Mouse (Mus musculus): ENCODE results near the gene Slc17a9. TPM values are rescaled to one million over a fixed set of nuclear protein-coding genes. Genes with fewer than 3 reads are reported as not detected.

The Slc17a9 gene
- polyA plus RNA-seq, 1 experiment from 2014 or later: 3.6 TPM

DNA sequence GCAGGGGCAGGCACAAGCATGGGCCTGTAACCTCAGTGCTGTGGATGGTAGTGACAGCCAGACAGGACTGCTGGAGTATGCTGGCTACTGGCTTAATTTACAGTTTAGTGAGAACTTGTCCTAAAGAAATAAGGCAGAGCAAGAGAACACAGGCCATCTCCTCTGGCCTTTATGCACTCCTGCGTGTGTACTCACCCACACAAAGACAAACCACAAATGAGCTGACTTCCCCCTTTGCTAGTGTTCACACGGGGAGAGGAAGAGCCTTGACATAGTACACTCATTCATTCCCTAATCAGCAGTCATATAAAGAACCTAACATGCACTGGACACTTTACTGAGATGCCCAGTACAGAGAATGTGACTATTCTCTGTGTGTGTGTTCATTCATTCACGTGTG is 20.0 kb upstream of the Slc17a9 start:
- Histone ChIP-seq H3K4me1 (replicated peaks; ENCODE audit: control insufficient read depth, insufficient read depth) (0 out of 2 replicates have a peak, but pooled peaks cover 3% of the 10 kb centered on the region), H3K4me2 (replicated peaks; ENCODE audit: low read depth) (no peak overlapping the region), H3K9ac (ENCODE audit: low read length) (no peak overlapping the region), H3K27ac (replicated peaks) (peak overlapping the region; percentile 70; the same call in 1 of the 2 replicates), H3K4me3 (ENCODE audit: low read depth, low read length) (no peak overlapping the region), H3K9me3 (ENCODE audit: control insufficient read depth, low read length) (no peaks in the 10 kb centered on the region), H3K27me3 (ENCODE audit: control insufficient read depth, insufficient read depth, low read length) (no peaks in the 10 kb centered on the region), H3K36me3 (ENCODE audit: control insufficient read depth, insufficient read depth, low read length) (no peaks in the 10 kb centered on the region)
- DNase-seq (ENCODE audit: low spot score) (no peak), ATAC-seq (ENCODE audit: low FRiP score, low TSS enrichment) (no peak)
- TF ChIP-seq CTCF (IDR thresholded peaks at IDR 0.05; ENCODE audit: low read depth): no peak
- TF ChIP-seq EP300 (optimal IDR thresholded peaks at IDR 0.05): no peak
- WGBS: 68% methylated on average over 3 of the region's 3 CpGs

- Histone ChIP-seq H3K36me3 (ENCODE audit: control insufficient read depth, insufficient read depth, low read length) (no peaks in the 10 kb centered on the region), H3K9me3 (ENCODE audit: control insufficient read depth, low read length) (no peaks in the 10 kb centered on the region), H3K4me2 (replicated peaks; ENCODE audit: low read depth) (no peak overlapping the region), H3K9ac (ENCODE audit: low read length) (no peak overlapping the region), H3K4me1 (replicated peaks; ENCODE audit: control insufficient read depth, insufficient read depth) (peaks cover under 1% of the 10 kb centered on the region; the same call in 1 of the 2 replicates), H3K4me3 (ENCODE audit: low read depth, low read length) (no peak overlapping the region), H3K27ac (replicated peaks) (no peak overlapping the region), H3K27me3 (ENCODE audit: control insufficient read depth, insufficient read depth, low read length) (no peaks in the 10 kb centered on the region)
- DNase-seq (ENCODE audit: low spot score): no peak
- WGBS: 88% methylated on average over 5 of the region's 5 CpGs
- TF ChIP-seq CTCF (IDR thresholded peaks at IDR 0.05; ENCODE audit: low read depth) (no peak; the same call in 1 of the 2 replicates), EP300 (optimal IDR thresholded peaks at IDR 0.05) (no peak)
- no peak for ATAC-seq (ENCODE audit: low FRiP score, low TSS enrichment)
Observed at GRCm38 (mm10) chr2:180705975-180706374, 19.1 kb upstream of the Slc17a9 start.

DNA sequence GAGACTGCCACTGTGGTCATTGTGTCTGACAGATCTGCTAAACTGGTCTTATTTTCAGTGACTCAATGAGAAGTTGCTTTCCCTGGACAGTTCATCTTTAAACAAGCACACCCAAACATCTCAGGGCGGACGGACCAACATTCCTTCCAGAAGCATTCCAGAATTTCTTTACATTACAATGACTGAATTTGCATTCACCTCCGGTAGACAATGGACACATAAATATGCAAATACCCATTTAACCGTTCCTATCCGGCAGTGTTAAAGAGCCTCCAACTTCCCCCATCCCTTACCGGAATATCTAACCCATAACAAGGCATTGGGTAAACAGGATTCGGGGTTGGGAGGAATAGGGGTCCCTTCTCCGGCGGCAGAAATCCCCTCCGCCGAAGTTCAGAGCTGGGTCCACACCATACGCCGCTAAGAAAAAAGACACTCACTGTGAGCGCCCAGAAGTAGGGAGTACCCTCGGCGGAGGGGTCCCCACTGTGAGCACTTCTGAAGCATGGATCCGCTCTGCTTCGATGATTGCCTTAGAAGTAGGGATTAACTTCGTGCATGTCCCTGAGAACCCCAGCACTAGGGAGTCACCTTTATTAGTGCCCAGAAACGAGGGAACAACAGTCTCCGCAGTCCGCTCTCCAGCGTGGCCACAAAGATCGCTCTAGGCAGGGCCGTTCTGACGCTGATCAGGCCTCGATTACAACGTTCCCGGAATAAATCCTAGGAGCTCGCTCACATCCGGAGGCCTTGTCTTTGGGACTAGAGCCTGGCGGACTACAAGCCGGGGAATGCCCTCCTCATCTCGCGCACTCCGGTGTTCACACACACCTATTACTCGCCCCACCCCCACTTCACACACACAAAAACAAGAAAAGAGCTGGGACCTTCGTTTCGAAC is 15.8 kb upstream of the Slc17a9 start:
- ATAC-seq (ENCODE audit: low FRiP score, low TSS enrichment) (peak; percentile 66), DNase-seq (ENCODE audit: low spot score) (no peak)

DNA sequence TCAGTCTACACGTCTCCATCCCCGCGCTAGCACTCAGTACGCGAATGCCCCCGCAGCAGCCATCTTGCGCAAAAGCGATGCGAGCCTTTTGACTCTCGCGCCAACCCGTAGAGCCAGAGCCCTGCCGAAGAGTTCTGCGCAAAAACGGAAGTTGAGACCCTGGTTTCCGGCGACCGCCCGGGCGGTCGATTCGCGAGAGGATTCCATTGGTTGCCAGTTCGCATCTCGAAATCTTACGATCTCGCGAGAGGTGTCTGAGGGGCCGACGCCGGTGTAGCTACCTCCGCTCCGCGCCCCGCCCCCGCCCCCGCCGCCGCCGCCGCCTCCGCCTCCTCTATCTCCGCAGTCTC is 15.2 kb upstream of the Slc17a9 start, which contains the start of the genes Dido1 and Gid8:
Gene Dido1 (minus strand): TSS at position 77 of the 350 bp plus-strand sequence.
Gene Gid8 (plus strand): TSS at position 195 of the 350 bp plus-strand sequence.
- peaks cover 6% of the 10 kb centered on the region for H3K36me3 ChIP-seq (ENCODE audit: control insufficient read depth, insufficient read depth, low read length)
- H3K4me3 ChIP-seq (ENCODE audit: low read depth, low read length): peak within 1 kb of the TSS; percentile 99
- peak within 1 kb of the TSS; percentile 98 for H3K27ac ChIP-seq (replicated peaks)
- peak within 1 kb of the TSS; percentile 100 for H3K9ac ChIP-seq (ENCODE audit: low read length)
- DNase-seq (ENCODE audit: low spot score): peak; percentile 97
- H3K4me1 ChIP-seq (replicated peaks; ENCODE audit: control insufficient read depth, insufficient read depth): peaks cover 7% of the 10 kb centered on the region; the same call in 1 of the 2 replicates
- no peak for TF ChIP-seq CTCF (IDR thresholded peaks at IDR 0.05; ENCODE audit: low read depth)
- TF ChIP-seq EP300 (optimal IDR thresholded peaks at IDR 0.05): peak; percentile 79
- H3K27me3 ChIP-seq (ENCODE audit: control insufficient read depth, insufficient read depth, low read length): no peaks in the 10 kb centered on the region
- H3K9me3 ChIP-seq (ENCODE audit: control insufficient read depth, low read length): no peaks in the 10 kb centered on the region
- WGBS: under 1% methylated on average over 34 of the region's 43 CpGs
- ATAC-seq (ENCODE audit: low FRiP score, low TSS enrichment): peak; percentile 94
- peak within 1 kb of the TSS; percentile 82 for H3K4me2 ChIP-seq (replicated peaks; ENCODE audit: low read depth)

More for the DNA sequence above, 15.8 kb upstream of the Slc17a9 start:
- H3K27me3 ChIP-seq (ENCODE audit: control insufficient read depth, insufficient read depth, low read length): no peaks in the 10 kb centered on the region
- H3K9me3 ChIP-seq (ENCODE audit: control insufficient read depth, low read length): no peaks in the 10 kb centered on the region
- peak overlapping the region; percentile 82 for H3K4me2 ChIP-seq (replicated peaks; ENCODE audit: low read depth)
- TF ChIP-seq EP300 (optimal IDR thresholded peaks at IDR 0.05) (no peak), CTCF (IDR thresholded peaks at IDR 0.05; ENCODE audit: low read depth) (no peak)
- H3K4me3 ChIP-seq (ENCODE audit: low read depth, low read length): peak overlapping the region; percentile 99
- peaks cover 2% of the 10 kb centered on the region for H3K36me3 ChIP-seq (ENCODE audit: control insufficient read depth, insufficient read depth, low read length)
- WGBS: 2% methylated on average over 37 of the region's 39 CpGs
- peaks cover 7% of the 10 kb centered on the region; the same call in 1 of the 2 replicates for H3K4me1 ChIP-seq (replicated peaks; ENCODE audit: control insufficient read depth, insufficient read depth)
- H3K9ac ChIP-seq (ENCODE audit: low read length): peak overlapping the region; percentile 91
- H3K27ac ChIP-seq (replicated peaks): peak overlapping the region; percentile 94

DNA sequence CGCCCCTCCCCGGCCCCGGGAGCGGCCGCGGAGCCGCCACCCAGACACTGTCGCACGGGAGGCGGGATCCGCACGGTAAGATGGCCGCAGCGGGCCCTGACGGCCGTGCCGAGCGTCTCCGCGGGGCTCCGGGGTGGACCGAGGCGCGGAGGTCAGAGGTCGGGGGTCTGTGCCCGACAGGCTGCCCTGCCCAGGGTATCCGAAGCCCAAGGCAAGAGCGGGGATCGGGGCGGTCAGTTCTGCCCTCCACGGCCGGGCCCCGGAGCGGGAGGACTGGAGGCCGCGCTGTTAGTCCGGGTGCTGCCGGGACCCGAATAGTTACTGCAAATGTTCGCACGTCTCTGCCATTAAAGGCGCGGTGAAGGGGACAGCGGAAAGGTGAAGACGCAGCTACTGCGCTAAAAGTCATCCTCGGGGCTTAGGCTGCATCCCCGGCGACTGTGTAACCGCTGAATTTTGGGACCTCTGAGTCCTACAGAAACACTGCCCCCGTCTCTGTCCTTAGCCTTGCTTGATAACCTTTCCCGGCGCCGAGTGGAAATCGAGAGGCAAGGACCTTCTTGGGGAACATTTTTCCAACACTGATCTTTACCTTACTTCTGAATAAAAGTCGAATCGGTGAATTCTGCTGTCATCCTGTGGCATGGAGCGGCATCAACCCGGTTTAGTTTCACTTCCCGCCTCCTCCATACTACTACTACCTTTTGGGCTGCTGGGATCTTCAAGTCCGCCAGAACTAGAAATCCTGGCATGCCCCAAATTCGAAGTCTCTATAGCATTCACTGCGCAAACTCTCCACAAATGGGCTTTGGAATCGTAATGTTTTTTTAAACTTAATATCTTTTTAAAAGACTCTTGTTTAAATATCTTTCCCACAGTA is 14.5 kb upstream of the Slc17a9 start:
- Histone ChIP-seq H3K4me2 (replicated peaks; ENCODE audit: low read depth) (peak overlapping the region; percentile 68), H3K9ac (ENCODE audit: low read length) (peak overlapping the region; percentile 100), H3K27me3 (ENCODE audit: control insufficient read depth, insufficient read depth, low read length) (no peaks in the 10 kb centered on the region), H3K36me3 (ENCODE audit: control insufficient read depth, insufficient read depth, low read length) (peaks cover 6% of the 10 kb centered on the region), H3K4me1 (replicated peaks; ENCODE audit: control insufficient read depth, insufficient read depth) (peaks cover 7% of the 10 kb centered on the region; the same call in 1 of the 2 replicates), H3K9me3 (ENCODE audit: control insufficient read depth, low read length) (no peaks in the 10 kb centered on the region), H3K4me3 (ENCODE audit: low read depth, low read length) (peak overlapping the region; percentile 99), H3K27ac (replicated peaks) (peak overlapping the region; percentile 98)
- 1% methylated on average over 62 of the region's 64 CpGs for WGBS
- DNase-seq (ENCODE audit: low spot score): no peak
- no peak for ATAC-seq (ENCODE audit: low FRiP score, low TSS enrichment)
- TF ChIP-seq CTCF (IDR thresholded peaks at IDR 0.05; ENCODE audit: low read depth): no peak
- TF ChIP-seq EP300 (optimal IDR thresholded peaks at IDR 0.05): peak; percentile 10

All from stomach, postnatal 0 days (tissue).